Comparison of ENCODE assay signal across 10 mouse cellular contexts in the genomic region with DNA sequence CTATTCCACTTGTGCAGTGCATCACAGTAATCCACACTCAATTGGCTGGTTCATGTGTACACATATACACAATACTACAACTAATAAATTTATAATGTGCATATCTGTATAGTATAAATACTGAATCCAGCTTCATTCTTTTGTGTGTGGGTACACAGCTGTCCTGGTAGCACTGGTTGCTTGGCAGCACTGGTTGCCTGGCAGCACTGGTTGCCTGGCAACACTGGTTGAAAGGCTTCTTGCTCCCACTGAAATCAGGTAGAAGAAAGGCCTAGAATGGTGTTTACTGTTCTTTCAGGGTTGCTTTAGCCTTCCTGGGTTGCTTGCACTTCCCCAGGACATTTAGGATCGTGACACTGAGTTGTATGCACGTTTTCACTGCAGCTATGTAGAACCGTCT. TPM values are rescaled to one million over a fixed set of nuclear protein-coding genes. Genes with fewer than 3 reads are reported as not detected.
DNase-seq lines count a peak whose midpoint lies in the region; ATAC-seq and TF ChIP-seq lines count a peak whose summit lies in the region.
"Had no signal": no experiment of that assay in that cellular context is flagged by ENCODE, and none has a peak within 500 bp of the region (broad histone marks: within the 10 kb centered on the region; RNA-seq: fewer than 3 reads in every experiment).

No protein-coding gene starts in this region.

- peak; percentile 39; the same call in 1 of the 2 replicates for ATAC-seq in embryonic facial prominence, embryonic 11.5 days (replicated peaks; ENCODE audit: insufficient number of reproducible peaks, low FRiP score, low TSS enrichment, low read depth)
- peak; percentile 91 for ATAC-seq in hindbrain, postnatal 0 days
- ATAC-seq: inflammation-experienced regulatory T-cells, adult 6 months had no signal

- peak; percentile 26 for DNase-seq in left cerebral cortex, postnatal 4 days
- DNase-seq in left cerebral cortex, adult 9 months (ENCODE audit: low spot score in 2 of 2), result no peak
- DNase-seq in embryonic facial prominence, embryonic 11.5 days (ENCODE audit: low spot score), result peak; percentile 29
- peak; percentile 88 for DNase-seq in hindbrain, postnatal 0 days (ENCODE audit: low spot score)
- DNase-seq in retina, postnatal 1 day, result peak; percentile 83
- DNase-seq in urinary bladder, postnatal 14 days (ENCODE audit: low spot score), result no peak
- DNase-seq in spleen, postnatal 14 days (ENCODE audit: low spot score in 2 of 2), result no peak
- DNase-seq: adrenal gland, postnatal 10 days; lung, postnatal 14 days had no signal

- no peaks in the 10 kb centered on the region for H3K9me3 ChIP-seq in embryonic facial prominence, embryonic 11.5 days (replicated peaks; ENCODE audit: control insufficient read depth, low read length)
- no peaks in the 10 kb centered on the region for H3K9me3 ChIP-seq in hindbrain, postnatal 0 days (ENCODE audit: low read length)

- no peaks in the 10 kb centered on the region for H3K36me3 ChIP-seq in embryonic facial prominence, embryonic 11.5 days (replicated peaks; ENCODE audit: control insufficient read depth, insufficient read depth, low read depth, low read length)
- H3K36me3 ChIP-seq in hindbrain, postnatal 0 days (ENCODE audit: insufficient read depth, low read length), result no peaks in the 10 kb centered on the region

- 66% methylated on average over 3 of the region's 3 CpGs for WGBS in embryonic facial prominence, embryonic 11.5 days
- 17% methylated on average over 3 of the region's 3 CpGs for WGBS in hindbrain, postnatal 0 days

- no peaks in the 10 kb centered on the region; the same call in 1 of the 2 replicates for H3K4me1 ChIP-seq in embryonic facial prominence, embryonic 11.5 days (ENCODE audit: control insufficient read depth, insufficient read depth, low read length)
- peaks cover 6% of the 10 kb centered on the region; the same call in 1 of the 2 replicates for H3K4me1 ChIP-seq in hindbrain, postnatal 0 days (ENCODE audit: insufficient read depth, low read length)

- no peak overlapping the region for H3K4me3 ChIP-seq in embryonic facial prominence, embryonic 11.5 days (ENCODE audit: low read depth, low read length)
- H3K4me3 ChIP-seq in hindbrain, postnatal 0 days (ENCODE audit: low read length), result no peak overlapping the region

- TF ChIP-seq CTCF in hindbrain, postnatal 0 days (IDR thresholded peaks at IDR 0.05; ENCODE audit: low read depth), result no peak

- intact Hi-C loops in left cerebral cortex, postnatal 4 days (cut with DNase I), result no loop called here

- H3K9ac ChIP-seq in embryonic facial prominence, embryonic 11.5 days (replicated peaks; ENCODE audit: low read length), result no peak overlapping the region
- H3K9ac ChIP-seq in hindbrain, postnatal 0 days (replicated peaks; ENCODE audit: low read length), result no peak overlapping the region

- no peak overlapping the region for H3K27ac ChIP-seq in embryonic facial prominence, embryonic 11.5 days (replicated peaks; ENCODE audit: low read depth, low read length)
- peak overlapping the region; percentile 60; the same call in 1 of the 2 replicates for H3K27ac ChIP-seq in hindbrain, postnatal 0 days

- no peak overlapping the region for H3K4me2 ChIP-seq in embryonic facial prominence, embryonic 11.5 days (ENCODE audit: low read depth, low read length)
- no peak overlapping the region for H3K4me2 ChIP-seq in hindbrain, postnatal 0 days (ENCODE audit: low read depth, low read length)

- no peaks in the 10 kb centered on the region for H3K27me3 ChIP-seq in embryonic facial prominence, embryonic 11.5 days (ENCODE audit: control insufficient read depth, insufficient read depth, low read length)
- H3K27me3 ChIP-seq in hindbrain, postnatal 0 days (ENCODE audit: insufficient read depth, low read length), result no peaks in the 10 kb centered on the region

RNA-seq across cellular contexts. Expression of gene Cobl, which starts 49.4 kb away (rescaled TPM):
- total RNA-seq in left cerebral cortex, postnatal 4 days (2021), result 10 to 100 TPM; 49.0 to 49.8 TPM
- polyA plus RNA-seq in embryonic facial prominence, embryonic 11.5 days (2014; fragmentation: Nextera tagmentation; extraction: Ambion mirVana), result 3.6 and 3.8 TPM in 2 replicates
- total RNA-seq in hindbrain, postnatal 0 days (2014; rRNA removed), result 15.1 and 17.8 TPM in 2 replicates
- 10.1 and 11.4 TPM in 2 replicates for polyA plus RNA-seq in hindbrain, postnatal 0 days (2015; fragmentation: Nextera tagmentation; extraction: Ambion mirVana)

Comparison
In these comparisons a context has a peak if more than half of its experiments do, and no peak if none do; other contexts are left out.
1. DNase-seq: peak in left cerebral cortex, postnatal 4 days (single experiment), embryonic facial prominence, embryonic 11.5 days (single experiment), hindbrain, postnatal 0 days (single experiment) and retina, postnatal 1 day (single experiment); none in left cerebral cortex, adult 9 months (0 of 2), urinary bladder, postnatal 14 days (single experiment) and spleen, postnatal 14 days (0 of 2).